Mouse (Mus musculus) layer of hippocampus, postnatal 10 days (tissue): ENCODE data around the gene Gm11127. TPM values are rescaled to one million over a fixed set of nuclear protein-coding genes. Genes with fewer than 3 reads are reported as not detected.
"Not testable (repeated sequence)": the region's sequence is repeated elsewhere in the genome, so short reads cannot be mapped to it uniquely, and the experiment has no call there.

Source experiments
- DNase-seq, 2 experiments: peaks; one replicate each; pipeline ENCODE4 v3.0.0; 2021; ENCODE audit warnings: low spot score in 2 of 2
- long read RNA-seq: library from polyadenylated mRNA; stranded (forward); transcript quantifications from one replicate; pipeline ENCODE4 v2.0.0, GENCODE M21; 2023
- total RNA-seq, 2 experiments: library from RNA; stranded (reverse); gene quantifications; 2 replicates each; pipeline ENCODE4 v1.2.3; 2021

The Gm11127 gene
- under 1 TPM; 0.30 to 0.65 TPM for total RNA-seq
- long read RNA-seq = 0 reads

DNA sequence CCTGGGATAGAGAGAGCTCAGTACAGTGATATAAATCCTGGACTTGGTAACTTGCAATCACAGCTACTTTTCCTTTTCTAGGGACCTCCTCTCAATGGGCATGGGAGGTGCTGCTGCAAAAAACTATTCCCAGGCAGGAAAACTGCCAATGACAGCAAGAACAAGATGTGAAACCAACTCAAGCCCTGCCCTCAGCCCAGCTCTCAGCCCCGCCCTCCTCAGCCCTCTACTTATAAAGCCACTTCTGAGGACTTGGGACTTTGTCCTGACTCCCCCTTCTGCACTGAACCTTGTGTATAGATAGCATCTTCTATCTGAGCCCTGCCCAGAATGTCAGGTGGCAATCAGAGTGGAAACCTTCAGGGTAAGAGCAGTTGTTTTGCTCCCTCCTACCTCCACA, at the start of gene Gm11127:
Gene Gm11127 (minus strand): TSS at position 10 of the 400 bp plus-strand sequence.
- DNase-seq = not testable (repeated sequence)

DNA sequence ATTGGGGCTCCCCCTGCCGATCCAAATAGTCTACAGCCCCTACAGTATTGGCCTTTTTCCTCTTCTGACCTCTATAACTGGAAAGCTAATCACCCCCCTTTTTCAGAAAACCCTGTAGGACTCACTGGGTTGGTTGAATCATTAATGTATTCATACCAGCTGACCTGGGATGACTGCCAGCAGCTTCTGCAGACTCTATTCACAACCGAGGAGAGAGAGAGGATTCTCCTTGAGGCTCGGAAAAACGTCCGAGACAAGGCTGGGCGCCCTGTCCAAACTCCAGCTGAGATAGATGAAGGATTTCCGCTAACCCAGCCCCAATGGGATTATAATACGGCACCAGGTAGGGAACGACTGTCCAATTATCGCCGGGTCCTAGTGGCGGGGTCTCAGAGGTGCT, 43.9 kb upstream of the Gm11127 start:
- DNase-seq = not testable (repeated sequence)

DNA sequence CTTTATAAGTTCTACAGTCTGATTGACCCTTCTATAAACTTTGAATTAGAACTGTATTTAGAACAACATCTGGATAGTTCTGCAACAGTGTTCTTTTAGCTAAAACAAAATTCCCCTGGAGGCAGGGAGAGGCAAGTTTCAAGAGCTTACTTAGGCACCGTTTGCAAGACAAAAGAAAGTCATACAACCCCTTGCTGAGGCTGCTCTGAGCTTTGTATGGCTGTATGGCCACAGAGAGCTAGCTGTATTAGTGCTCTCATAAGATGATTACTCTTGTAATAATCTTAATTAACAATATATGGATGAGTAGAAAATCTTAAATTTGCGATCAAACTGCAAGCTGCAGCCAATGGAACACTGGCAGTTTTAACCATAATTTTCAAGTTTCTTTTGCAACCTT, 41.4 kb upstream of the Gm11127 start:
- not testable (repeated sequence) for DNase-seq

- DNase-seq = no peak
Observed at GRCm38 (mm10) chr17:36093936-36094335, 35.8 kb upstream of the Gm11127 start.

- DNase-seq = not testable (repeated sequence)
Observed at GRCm38 (mm10) chr17:36092520-36092919, 34.3 kb upstream of the Gm11127 start.

DNA sequence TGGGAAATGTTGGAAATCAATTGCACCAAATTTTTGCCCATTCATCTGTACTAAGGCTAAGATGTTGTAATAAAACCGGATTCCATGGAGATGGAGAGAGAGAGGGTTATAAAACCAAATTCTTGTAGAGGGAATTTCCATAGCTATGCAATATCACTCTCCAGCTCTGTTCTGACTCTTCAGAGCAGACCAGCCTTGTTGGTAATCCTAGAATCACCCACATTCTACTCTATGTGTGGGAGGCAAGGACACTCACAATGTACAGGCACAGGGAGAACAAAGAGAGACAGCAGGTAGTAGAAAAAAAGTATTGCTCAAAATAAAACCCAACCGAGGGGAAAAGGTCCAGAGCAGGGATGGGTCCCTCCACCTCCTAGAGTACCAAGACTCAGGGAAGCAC, 33.8 kb upstream of the Gm11127 start:
- not testable (repeated sequence) for DNase-seq

GRCm38 (mm10) chr17:36085976-36086375, 27.8 kb upstream of the Gm11127 start:
- DNase-seq = not testable (repeated sequence)

- peak in 1 of 2 experiments; percentile 27 for DNase-seq
Observed at GRCm38 (mm10) chr17:36083870-36084451, 25.8 kb upstream of the Gm11127 start.

GRCm38 (mm10) chr17:36083266-36083869, 25.2 kb upstream of the Gm11127 start:
- DNase-seq = peak in 1 of 2 experiments; percentile 13

DNA sequence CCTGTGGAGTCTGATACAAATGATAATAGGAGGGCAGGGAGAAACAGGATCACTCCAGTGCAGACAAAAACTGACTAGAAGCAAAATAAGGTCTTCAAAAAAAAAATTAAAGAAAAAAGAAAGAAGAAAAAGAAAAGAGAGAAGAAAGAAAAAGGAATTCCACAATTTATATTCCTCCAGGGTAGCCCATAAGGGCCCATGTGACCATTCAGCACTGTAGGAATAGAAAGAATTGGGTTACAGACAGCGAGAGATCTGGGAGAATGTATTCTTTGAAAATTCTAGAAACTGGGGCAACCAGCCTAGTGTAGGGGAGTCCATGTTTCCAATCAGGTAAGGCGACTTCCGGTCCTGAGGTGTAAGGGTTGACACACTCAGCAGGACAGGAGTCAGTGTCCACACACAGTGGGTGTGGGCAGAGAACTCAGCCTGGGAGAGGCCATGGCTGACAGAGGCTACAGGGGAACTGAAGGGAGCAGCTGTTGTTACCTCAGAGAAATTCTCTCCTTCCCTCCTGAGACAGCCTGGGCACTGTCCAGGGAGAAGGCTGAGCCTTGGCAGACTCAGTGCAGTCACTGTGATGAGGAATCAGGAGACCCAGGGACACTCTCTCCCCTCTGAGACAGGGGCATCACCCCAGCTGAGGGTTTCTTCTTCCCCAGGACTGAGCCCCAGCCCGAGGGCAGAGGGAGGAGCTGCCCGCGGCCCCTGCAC, 24.5 kb upstream of the Gm11127 start:
- not testable (repeated sequence) for DNase-seq

DNA sequence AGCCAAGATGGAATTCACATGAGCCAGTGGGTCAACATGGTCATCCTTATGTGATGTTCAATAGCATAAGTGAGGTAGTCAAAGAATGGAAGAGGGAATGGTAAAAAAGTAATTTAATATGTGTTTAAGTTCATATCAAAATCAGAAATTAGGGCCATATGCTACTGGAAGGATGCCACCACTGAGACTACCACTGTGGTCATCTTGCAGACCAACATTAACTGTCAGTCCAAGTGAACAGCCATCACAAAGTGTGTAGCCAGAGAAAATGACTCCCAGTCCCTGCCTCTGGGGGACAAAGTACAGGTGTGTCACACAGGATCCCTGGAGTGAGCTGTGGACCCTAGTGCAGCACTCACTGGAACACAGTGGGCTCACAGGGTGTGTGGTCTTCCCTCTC, 23.7 kb upstream of the Gm11127 start:
- not testable (repeated sequence) for DNase-seq

GRCm38 (mm10) chr17:36060829-36061228, 2.7 kb upstream of the Gm11127 start:
- DNase-seq = peak; percentile 93 to 95

DNA sequence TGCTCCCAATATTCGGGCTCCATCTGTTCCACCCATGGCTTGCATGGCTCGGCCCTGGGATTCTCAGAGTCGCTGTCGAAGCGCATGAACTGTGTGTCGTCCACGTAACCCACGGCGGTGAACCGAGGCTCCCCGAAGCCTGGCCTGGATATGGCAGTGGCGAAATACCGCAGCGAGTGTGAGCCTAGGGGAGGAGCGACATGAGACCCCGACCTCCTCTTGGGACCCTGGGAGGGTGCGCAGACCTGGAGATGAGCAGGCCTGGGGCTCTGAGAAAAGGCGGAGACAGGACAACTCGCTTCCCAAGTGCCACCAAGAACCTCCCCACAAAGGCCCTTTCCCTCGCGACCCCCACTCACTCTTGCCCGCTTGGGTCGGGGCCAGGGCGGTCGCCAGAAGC, 244 bp downstream of the Gm11127 start:
- not testable (repeated sequence) for DNase-seq

GRCm38 (mm10) chr17:36043286-36043685, 14.9 kb downstream of the Gm11127 start:
- no peak for DNase-seq

DNA sequence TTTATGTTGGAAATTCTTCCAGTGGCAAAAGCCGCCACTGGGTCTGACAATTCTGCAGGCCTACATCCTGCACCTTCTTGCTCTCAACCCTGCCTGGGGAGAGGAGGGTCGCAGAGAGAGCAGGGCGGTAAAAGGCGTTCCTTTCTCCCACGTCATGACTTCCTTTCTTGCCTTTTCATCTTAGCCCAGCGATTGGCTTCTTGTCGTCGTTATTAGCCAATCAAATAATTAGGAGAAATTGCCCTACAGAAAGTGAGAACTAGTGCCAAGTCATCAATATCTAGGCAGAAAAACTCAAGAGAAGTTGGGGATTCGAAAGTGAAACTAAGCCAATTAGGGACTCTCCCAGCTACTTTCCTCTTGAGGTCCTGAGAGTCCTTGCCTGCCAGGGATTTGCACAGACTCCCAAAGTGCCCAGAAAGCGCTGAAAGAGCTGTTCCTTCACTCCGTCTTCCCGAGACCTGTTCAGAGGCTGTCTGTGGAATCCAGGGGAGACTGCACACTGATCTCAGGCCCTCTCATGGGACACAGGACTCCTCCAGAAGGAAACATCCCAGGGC, 15.5 kb downstream of the Gm11127 start, which contains the start of the genes H2-T22 and Gm6034:
Gene H2-T22 (minus strand): TSS at position 138 of the 560 bp plus-strand sequence.
Gene Gm6034 (plus strand): TSS at position 352 of the 560 bp plus-strand sequence.
- peak; percentile 41 to 63 for DNase-seq

- DNase-seq = not testable (repeated sequence)
Observed at GRCm38 (mm10) chr17:36042055-36042454, 16.1 kb downstream of the Gm11127 start.

DNA sequence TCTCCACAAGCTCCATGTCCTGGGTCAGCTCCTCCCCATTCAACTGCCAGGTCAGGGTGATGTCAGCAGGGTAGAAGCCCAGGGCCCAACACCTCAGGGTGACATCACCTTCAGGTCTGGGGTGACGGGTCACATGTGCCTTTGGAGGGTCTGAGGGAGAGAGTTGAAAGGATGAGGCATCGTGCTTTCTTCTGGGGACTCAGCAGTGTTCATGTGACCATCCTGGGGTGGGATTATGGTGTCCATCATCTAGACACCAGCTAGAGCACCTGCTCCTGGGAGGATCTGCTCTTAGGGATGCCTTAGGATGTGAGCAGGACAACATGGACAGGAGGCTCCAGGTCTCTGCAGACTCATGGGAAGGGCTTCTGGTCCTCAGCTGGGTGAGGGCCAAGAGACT, 17.6 kb downstream of the Gm11127 start:
- DNase-seq = not testable (repeated sequence)

DNA sequence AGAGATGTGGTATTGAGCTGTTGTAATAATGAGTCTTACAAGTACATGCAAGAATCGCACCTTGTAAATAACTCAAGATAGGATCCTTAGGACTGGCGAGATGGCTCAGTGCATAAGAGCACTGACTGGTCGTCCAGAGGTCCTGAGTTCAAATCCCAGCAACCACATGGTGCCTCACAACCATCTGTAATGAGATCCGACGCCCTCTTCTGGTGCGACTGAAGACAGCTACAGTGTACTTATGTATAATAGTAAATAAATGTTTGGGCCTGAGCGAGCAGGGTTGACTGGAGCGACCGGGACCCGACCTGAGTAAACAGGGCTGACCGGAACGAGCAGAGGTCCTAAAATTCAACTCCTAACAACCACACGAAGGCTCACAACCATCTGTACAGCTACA, 22.0 kb downstream of the Gm11127 start:
- not testable (repeated sequence) for DNase-seq

- peak; percentile 53 to 63 for DNase-seq
Observed at GRCm38 (mm10) chr17:36035010-36035638, 23.0 kb downstream of the Gm11127 start.

DNA sequence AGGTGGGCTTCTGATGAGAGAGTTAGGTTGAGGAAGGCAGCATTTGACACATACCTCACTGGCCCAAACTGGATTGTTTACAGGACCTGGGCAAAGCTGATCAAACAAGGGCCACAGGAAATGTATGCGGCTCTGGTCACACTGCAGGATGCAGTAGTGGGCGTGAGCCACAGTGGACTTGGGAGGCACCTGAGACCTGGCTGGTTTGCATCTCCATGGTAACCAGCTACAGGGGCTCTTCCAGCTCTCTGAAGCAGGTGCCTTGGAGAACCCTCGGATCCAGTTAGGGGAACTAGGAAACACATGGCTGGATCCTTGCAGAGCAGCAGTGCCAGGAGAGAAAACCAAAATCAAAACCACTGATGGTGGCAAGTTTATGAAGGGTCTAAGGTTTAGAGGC, 23.6 kb downstream of the Gm11127 start:
- DNase-seq = not testable (repeated sequence)

GRCm38 (mm10) chr17:36032351-36032875, 25.8 kb downstream of the Gm11127 start, which contains the start of gene H2-T23:
Gene H2-T23 (minus strand): TSS chr17:36032855.
- DNase-seq = not testable (repeated sequence)
